Mouse (Mus musculus) layer of hippocampus, postnatal 25 days (tissue): ENCODE measurements around the gene Bnip3. TPM values are rescaled to one million over a fixed set of nuclear protein-coding genes. Genes with fewer than 3 reads are reported as not detected.

Experiments
- DNase-seq, 2 experiments: peaks; one replicate each; pipeline ENCODE4 v3.0.0; 2022; ENCODE audit warnings: mixed read lengths in 2 of 2, low spot score in 1 of 2; ENCODE audit errors: extremely low spot score in 1 of 2
- total RNA-seq, 2 experiments: library from RNA; stranded (reverse); gene quantifications; 2 replicates each; pipeline ENCODE4 v1.2.3; 2021

Gene Bnip3
- total RNA-seq, 2 experiments from 2014 or later: 110 to 115 TPM

GRCm38 (mm10) chr7:138907043-138907442 lies 2.3 kb downstream of the Bnip3 start:
- no peak for DNase-seq

GRCm38 (mm10) chr7:138906441-138906840 lies 2.9 kb downstream of the Bnip3 start:
- DNase-seq: no peak

DNA sequence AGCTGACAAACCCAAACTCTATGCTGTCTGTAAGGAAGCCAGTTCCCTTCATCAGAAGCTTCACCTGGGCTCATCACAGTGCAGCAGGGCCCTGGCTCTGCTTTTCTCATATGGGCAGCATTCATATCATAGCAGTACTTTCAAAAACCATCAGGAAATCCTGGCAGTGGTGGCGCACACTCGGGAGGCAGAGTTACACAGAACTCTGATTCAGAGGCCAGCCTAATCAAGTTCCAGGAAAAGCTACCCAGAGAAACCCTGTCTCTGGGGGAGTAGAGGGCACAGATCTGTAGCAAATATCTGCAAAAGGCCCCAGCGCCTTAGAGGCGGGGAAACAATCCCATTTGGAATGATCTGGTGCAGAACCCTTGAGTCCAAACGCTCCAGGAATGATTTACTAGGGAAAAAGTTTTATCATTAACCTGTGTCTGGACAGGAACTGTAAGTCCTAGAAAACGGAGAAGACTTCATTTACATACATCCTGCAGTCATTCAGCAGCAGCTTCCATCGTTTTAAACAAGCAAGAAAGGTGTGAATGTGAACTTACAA lies 5.4 kb downstream of the Bnip3 start:
- no peak for DNase-seq

DNA sequence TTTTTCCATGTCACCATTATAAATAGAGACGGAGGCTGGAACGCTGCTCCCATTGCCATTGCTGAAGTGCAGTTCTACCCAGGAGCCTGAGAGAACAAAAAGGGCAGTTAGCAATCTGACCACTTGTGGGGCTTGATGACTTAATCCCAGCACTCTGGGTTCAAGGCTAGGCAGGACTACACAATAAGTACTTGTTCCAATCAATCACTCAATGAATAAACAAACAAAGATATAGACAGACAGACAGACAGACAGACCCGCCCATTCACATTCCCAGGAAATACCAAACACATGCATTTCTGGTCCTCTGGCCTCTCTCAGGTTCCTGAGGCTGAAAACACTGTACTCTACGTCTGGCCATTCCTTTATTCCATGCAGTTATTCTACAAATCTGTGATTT lies 10.6 kb downstream of the Bnip3 start:
- no peak for DNase-seq

DNA sequence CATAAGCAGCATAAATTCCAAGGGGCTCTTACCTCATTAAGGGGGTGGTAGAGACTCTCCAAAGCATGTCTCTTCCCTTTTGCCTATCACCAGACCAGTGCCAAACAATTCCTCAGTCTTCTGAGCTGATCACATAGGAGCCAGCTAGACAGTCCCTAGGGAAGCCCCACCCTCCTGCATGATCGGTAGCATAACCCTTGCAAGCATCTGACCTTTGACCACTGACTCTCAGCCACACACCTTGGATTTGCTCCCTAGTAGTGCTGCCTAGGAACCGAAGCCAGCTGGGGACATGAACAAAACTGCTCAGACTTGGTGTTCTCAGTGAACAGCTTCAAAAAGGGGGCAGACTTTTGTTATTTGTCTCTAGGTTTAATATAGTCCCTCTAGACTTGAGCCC lies 11.2 kb downstream of the Bnip3 start:
- DNase-seq: no peak

GRCm38 (mm10) chr7:138885365-138886289 lies 23.7 kb downstream of the Bnip3 start:
- DNase-seq: no peak

DNA sequence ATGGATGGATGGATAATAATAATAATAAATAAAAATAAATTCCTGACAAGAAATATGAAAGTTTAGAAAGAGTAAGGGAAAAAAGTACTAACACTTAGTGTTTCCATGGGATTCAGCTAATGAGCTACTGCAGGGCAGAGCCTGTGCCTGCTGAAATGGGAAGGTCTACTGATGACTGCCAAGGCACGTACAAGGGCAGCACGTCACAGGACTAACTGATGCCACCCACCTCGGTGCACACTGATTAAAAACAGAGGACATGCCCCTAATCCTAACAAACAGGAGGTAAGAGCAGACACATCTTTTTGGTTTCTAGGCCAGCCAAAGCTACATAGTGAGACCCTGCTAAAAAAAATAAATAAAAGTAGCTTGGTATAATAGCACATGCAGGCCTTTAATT lies 25.6 kb downstream of the Bnip3 start:
- no peak for DNase-seq

DNA sequence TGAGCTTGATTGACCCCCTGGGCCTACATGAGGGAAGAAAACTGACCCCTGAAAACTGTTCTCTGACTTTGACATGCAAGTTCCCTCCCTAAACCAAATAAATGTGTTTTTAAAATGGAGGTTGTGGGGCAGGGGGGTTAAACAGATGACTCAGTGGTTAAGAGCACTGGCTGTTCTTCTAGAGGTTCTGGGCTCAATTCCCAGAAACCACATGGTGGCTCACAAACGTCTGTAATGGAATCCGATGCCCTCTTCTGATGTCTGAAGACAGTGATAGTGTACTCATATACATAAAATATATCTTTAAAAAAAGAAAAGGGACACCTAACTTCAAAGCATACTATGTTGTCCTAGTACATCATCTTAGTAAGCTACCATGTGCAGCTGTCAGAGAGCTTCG lies 34.3 kb downstream of the Bnip3 start:
- DNase-seq: no peak

GRCm38 (mm10) chr7:138872956-138873355 lies 36.4 kb downstream of the Bnip3 start:
- no peak for DNase-seq

- DNase-seq: no peak
Observed at GRCm38 (mm10) chr7:138868316-138868715, 41.0 kb downstream of the Bnip3 start.

- DNase-seq: no peak
Observed at GRCm38 (mm10) chr7:138867286-138867685, 42.0 kb downstream of the Bnip3 start.

- DNase-seq: no peak
Observed at GRCm38 (mm10) chr7:138864776-138865175, 44.5 kb downstream of the Bnip3 start.

- DNase-seq: no peak
Observed at GRCm38 (mm10) chr7:138863950-138864572, 45.3 kb downstream of the Bnip3 start.

DNA sequence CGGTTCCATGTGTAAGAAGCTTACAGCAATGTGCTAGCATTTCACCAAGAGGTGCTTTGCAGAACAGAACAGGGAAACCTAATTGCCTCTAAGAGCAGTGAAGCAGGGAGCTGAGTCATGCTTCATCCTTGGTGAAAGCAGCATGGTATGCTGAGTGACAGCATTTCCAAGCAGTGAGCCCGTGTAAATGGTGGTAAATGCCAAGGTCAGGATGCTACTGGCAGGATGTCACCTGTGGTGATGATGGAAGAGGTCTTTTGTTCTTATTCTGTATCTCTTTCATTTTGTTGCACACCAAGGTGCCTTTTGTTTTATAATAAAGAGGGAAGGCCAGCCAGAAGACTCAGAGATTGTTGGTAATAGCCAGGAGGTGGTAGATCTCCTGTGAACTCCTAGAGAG lies 52.6 kb downstream of the Bnip3 start:
- no peak for DNase-seq

DNA sequence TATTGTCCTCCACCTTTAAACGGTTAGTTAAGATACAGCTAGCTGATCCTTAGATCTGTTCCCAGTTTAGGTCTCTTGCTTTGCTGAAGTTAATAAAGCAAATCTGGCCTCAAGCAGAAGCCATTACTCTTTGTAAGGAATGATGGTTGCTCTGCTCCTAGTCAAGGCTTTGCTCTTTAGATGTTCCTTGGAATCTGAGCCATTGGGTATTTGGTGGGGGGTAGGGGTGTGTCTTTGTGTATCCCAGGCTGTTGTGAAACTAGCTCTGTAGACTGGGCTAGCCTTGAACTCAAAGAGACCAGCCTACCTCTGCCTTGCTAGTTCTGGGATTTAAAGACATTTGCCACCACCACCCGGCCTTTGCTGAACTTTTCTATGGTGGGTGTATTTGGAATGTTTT lies 55.1 kb downstream of the Bnip3 start:
- no peak for DNase-seq

DNA sequence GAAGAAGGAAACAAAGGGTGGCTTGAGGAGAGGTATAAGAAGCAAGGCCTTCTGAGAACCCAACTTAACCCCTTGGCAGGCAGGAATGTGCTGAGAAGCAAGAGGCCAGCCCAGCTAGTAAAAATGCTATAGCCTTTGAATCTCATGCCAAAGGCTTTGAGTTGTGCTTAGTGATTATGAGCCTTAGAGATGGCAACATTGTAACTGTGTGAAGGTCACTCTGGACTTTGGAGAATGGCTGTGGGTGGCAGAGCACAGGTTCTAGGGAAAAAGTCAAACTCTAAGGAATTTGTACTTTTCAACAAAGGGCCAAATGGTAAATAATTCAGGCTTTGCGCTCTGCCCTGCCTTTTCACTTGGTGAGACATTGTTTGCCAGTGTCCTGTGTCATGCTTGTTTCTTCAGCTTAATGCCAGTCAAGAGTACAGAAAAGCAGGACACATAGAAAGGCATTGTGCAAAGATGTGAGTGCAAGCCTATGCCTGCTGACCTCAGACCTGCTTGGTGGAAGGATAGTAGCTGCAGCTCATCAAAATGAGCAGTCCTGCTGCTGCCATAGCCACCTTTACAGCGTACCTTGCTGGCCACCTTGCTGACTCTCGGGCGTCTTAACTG lies 55.8 kb downstream of the Bnip3 start:
- DNase-seq: no peak

- no peak for DNase-seq
Observed at GRCm38 (mm10) chr7:138850083-138850482, 59.2 kb downstream of the Bnip3 start.

- DNase-seq: no peak
Observed at GRCm38 (mm10) chr7:138848028-138848920, 61.0 kb downstream of the Bnip3 start.

DNA sequence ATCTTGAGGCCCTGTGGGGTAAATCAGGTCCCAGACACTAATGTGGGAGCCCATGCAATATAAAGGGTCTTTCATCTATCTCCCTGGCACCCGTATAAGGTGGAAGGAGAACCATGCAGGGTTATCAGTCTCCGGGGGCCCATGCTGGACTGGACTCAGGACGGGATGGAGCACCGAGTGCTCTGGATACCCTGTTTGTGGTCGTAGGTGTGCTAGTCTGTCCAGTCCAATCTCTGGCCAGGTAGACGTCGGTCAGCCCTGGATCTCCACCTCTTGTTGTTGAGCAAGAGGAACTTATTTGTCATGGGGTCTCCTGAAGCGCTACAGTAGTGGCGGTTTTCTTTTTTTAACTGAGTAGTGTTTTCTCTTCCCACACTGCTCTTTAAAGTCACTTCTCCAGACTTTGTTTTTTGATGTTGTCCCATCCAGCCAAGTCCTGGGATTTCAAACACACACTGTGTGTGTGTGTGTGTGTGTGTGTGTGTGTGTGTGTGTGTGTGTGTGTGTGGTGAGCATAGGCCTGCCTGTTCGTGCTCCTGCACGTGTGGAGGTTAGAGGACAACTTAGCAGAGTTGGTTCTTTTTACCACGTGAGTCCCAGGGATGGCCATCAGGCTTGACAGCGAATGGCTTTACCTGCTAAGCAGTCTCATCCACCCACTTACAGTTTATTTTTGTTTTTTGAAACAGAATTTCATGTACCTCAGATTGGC lies 61.8 kb downstream of the Bnip3 start:
- no peak for DNase-seq
